Mouse (Mus musculus) hindbrain, embryonic 16.5 days (tissue): ENCODE results near the gene Gm4922. TPM values are rescaled to one million over a fixed set of nuclear protein-coding genes. Genes with fewer than 3 reads are reported as not detected.
A peak's percentile ranks its signal among the peaks of the same experiment; 100 is the strongest.

Source experiments
- ATAC-seq: fragments of 200-750 bp; cut with Nextera tagmentation; 2 replicates; pipeline ENCODE4 v1.8.0; 2017; ENCODE audit warnings: moderate TSS enrichment, moderate library complexity
- H3K27ac ChIP-seq: fragments of 300-500 bp; sonication (generic); 2 replicates; pipeline ENCODE4 v1.5.1; 2014; ENCODE audit warnings: low read depth, mild to moderate bottlenecking, control low read depth, low read length, moderate library complexity
- H3K27me3 ChIP-seq: fragments of 300-500 bp; sonication (generic); replicated peaks from 2 replicates; pipeline ENCODE4 v1.6.1; 2014; ENCODE audit warnings: low read length; ENCODE audit not compliant: control insufficient read depth, insufficient read depth
- H3K36me3 ChIP-seq: fragments of 300-500 bp; sonication (generic); 2 replicates; pipeline ENCODE4 v1.6.1; 2014; ENCODE audit warnings: mild to moderate bottlenecking, low read length, moderate library complexity, mixed read lengths; ENCODE audit not compliant: control insufficient read depth, insufficient read depth
- H3K4me1 ChIP-seq: fragments of 300-500 bp; sonication (generic); 2 replicates; pipeline ENCODE4 v1.6.1; 2014; ENCODE audit warnings: low read depth, low read length; ENCODE audit not compliant: control insufficient read depth, insufficient read depth
- H3K4me2 ChIP-seq: fragments of 300-500 bp; sonication (generic); 2 replicates; pipeline ENCODE4 v1.6.1; 2014; ENCODE audit warnings: mild to moderate bottlenecking, low read length, control low read depth, moderate library complexity
- H3K4me3 ChIP-seq: fragments of 300-500 bp; sonication (generic); 2 replicates; pipeline ENCODE4 v1.5.1; 2014; ENCODE audit warnings: mild to moderate bottlenecking, low read length, control low read depth, moderate library complexity
- H3K9ac ChIP-seq: fragments of 300-500 bp; sonication (generic); 2 replicates; pipeline ENCODE4 v1.6.1; 2014; ENCODE audit warnings: low read depth, mild to moderate bottlenecking, control low read depth, low read length, moderate library complexity
- H3K9me3 ChIP-seq: fragments of 300-500 bp; sonication (generic); 2 replicates; pipeline ENCODE4 v1.6.1; 2014; ENCODE audit warnings: mild to moderate bottlenecking, low read length, moderate library complexity; ENCODE audit not compliant: control insufficient read depth
- WGBS: fragments of 180-500 bp; shearing (Covaris S2); extraction: QIAGEN DNeasy Blood & Tissue Kit; methylation state at CpG from one replicate; pipeline ENCODE4 v1.1.7; 2014; 5-methylcytosine and 5-hydroxymethylcytosine counted together
- polyA plus RNA-seq: library from polyadenylated mRNA; unstranded; fragments of >200 nt; fragmentation: Nextera tagmentation; extraction: Ambion mirVana; gene quantifications from 2 replicates; pipeline ENCODE4 v1.2.1, GENCODE M21; 2015

Gene Gm4922
- polyA plus RNA-seq, 1 experiment from 2014 or later: 0.48 TPM

- Histone ChIP-seq H3K4me3 (peak overlapping the region; percentile 68), H3K4me2 (peak overlapping the region; percentile 57), H3K27ac (peak overlapping the region; percentile 91), H3K9me3 (no peaks in the 10 kb centered on the region), H3K27me3 (no peaks in the 10 kb centered on the region), H3K9ac (peak overlapping the region; percentile 82), H3K36me3 (no peaks in the 10 kb centered on the region), H3K4me1 (peaks cover 8% of the 10 kb centered on the region; the same call in 1 of the 2 replicates)
- 41% methylated on average over 6 of the region's 6 CpGs for WGBS
- no peak for ATAC-seq
Measured at GRCm38 (mm10) chr10:18742086-18742485, 44.5 kb downstream of the Gm4922 start.

GRCm38 (mm10) chr10:18741024-18741423, 45.6 kb downstream of the Gm4922 start:
- no peak for ATAC-seq
- H3K27ac ChIP-seq: peak overlapping the region; percentile 91; the same call in 1 of the 2 replicates
- peaks cover 8% of the 10 kb centered on the region; the same call in 1 of the 2 replicates for H3K4me1 ChIP-seq
- WGBS: 70% methylated on average over 8 of the region's 8 CpGs
- no peaks in the 10 kb centered on the region for H3K36me3 ChIP-seq
- H3K4me3 ChIP-seq: peak overlapping the region; percentile 68
- H3K9ac ChIP-seq: peak overlapping the region; percentile 43
- no peaks in the 10 kb centered on the region for H3K9me3 ChIP-seq
- no peaks in the 10 kb centered on the region for H3K27me3 ChIP-seq
- H3K4me2 ChIP-seq: peak overlapping the region; percentile 57

Other genes starting within 250 kb of the Gm4922 start
- 13.7 and 20.2 TPM in 2 replicates for gene Hebp2, start 240.7 kb downstream of the Gm4922 start, polyA plus RNA-seq
- 6.3 and 6.5 TPM in 2 replicates for gene Arfgef3, start 42.8 kb downstream of the Gm4922 start, polyA plus RNA-seq
- gene Perp, start 58.2 kb upstream of the Gm4922 start, polyA plus RNA-seq: 15.3 and 16.3 TPM in 2 replicates
- 2.9 and 3.0 TPM in 2 replicates for gene Tnfaip3, start 228.9 kb upstream of the Gm4922 start, polyA plus RNA-seq